Mouse (Mus musculus) liver, adult 2 months (tissue): ENCODE measurements at regions not wholly inside any gene's neighbourhood (a gene's known extent, or its start where the extent isn't known, plus 50 kb on each side); places are given as distances from the start of the nearest gene placed in this dataset.

ENCODE experiments used
- CTCF ChIP-seq: fragments of 200-500 bp; IDR thresholded peaks from 2 replicates; pipeline ENCODE4 v1.5.1; 2011; ENCODE audit warnings: low read depth, low read length, control low read depth
- POLR2A ChIP-seq: fragments of 200-500 bp; IDR thresholded peaks from 2 replicates; pipeline ENCODE4 v1.6.1; 2011; ENCODE audit warnings: low read length, control low read depth; ENCODE audit not compliant: insufficient read depth; ENCODE audit errors: extremely low read depth

GRCm38 (mm10) chr3:117424526-117424925 is 63.9 kb upstream of the Plppr4 start:
- no peak for TF ChIP-seq CTCF
- no peak for TF ChIP-seq POLR2A
